Mouse (Mus musculus) embryonic facial prominence, embryonic 13.5 days (tissue): ENCODE measurements around the gene Snx14. TPM values are rescaled to one million over a fixed set of nuclear protein-coding genes. Genes with fewer than 3 reads are reported as not detected.
"Not testable (repeated sequence)": the region's sequence is repeated elsewhere in the genome, so short reads cannot be mapped to it uniquely, and the experiment has no call there.

Experiments
- ATAC-seq: fragments of 200-750 bp; cut with Nextera tagmentation; 2 replicates; pipeline ENCODE4 v1.8.0; 2017; ENCODE audit warnings: low read depth; ENCODE audit not compliant: insufficient number of reproducible peaks, insufficient read depth, low FRiP score, low TSS enrichment
- H3K27ac ChIP-seq: fragments of 300-500 bp; sonication (generic); 2 replicates; pipeline ENCODE4 v1.5.1; 2015; ENCODE audit warnings: moderate library complexity, mild to moderate bottlenecking, inconsistent platforms
- H3K27me3 ChIP-seq: fragments of 300-500 bp; sonication (generic); 2 replicates; pipeline ENCODE4 v1.6.1; 2015; ENCODE audit warnings: mild to moderate bottlenecking, inconsistent platforms
- H3K36me3 ChIP-seq: fragments of 300-500 bp; sonication (generic); 2 replicates; pipeline ENCODE4 v1.6.1; 2015; ENCODE audit warnings: mild to moderate bottlenecking, inconsistent platforms
- H3K4me1 ChIP-seq: fragments of 300-500 bp; sonication (generic); 2 replicates; pipeline ENCODE4 v1.6.1; 2015; ENCODE audit warnings: inconsistent platforms
- H3K4me2 ChIP-seq: fragments of 300-500 bp; sonication (generic); 2 replicates; pipeline ENCODE4 v1.6.1; 2015; ENCODE audit warnings: moderate library complexity, mild to moderate bottlenecking, inconsistent platforms
- H3K4me3 ChIP-seq: fragments of 300-500 bp; sonication (generic); 2 replicates; pipeline ENCODE4 v1.5.1; 2015; ENCODE audit warnings: mild to moderate bottlenecking, inconsistent platforms
- H3K9ac ChIP-seq: fragments of 300-500 bp; sonication (generic); 2 replicates; pipeline ENCODE4 v1.6.1; 2015; ENCODE audit warnings: mild to moderate bottlenecking, inconsistent platforms
- H3K9me3 ChIP-seq: fragments of 300-500 bp; sonication (generic); 2 replicates; pipeline ENCODE4 v1.6.1; 2016; ENCODE audit warnings: inconsistent platforms
- WGBS: fragments of 180-500 bp; shearing (Covaris S2); methylation state at CpG from one replicate; pipeline ENCODE4 v1.1.7; 2015; ENCODE audit warnings: mixed read lengths; 5-methylcytosine and 5-hydroxymethylcytosine counted together
- polyA plus RNA-seq: library from polyadenylated mRNA; unstranded; fragments of >200 nt; fragmentation: Nextera tagmentation; extraction: Ambion mirVana; gene quantifications from 2 replicates; pipeline ENCODE4 v1.2.1, GENCODE M21; 2015

Gene Snx14
- polyA plus RNA-seq = 23.3 and 23.6 TPM in 2 replicates

DNA sequence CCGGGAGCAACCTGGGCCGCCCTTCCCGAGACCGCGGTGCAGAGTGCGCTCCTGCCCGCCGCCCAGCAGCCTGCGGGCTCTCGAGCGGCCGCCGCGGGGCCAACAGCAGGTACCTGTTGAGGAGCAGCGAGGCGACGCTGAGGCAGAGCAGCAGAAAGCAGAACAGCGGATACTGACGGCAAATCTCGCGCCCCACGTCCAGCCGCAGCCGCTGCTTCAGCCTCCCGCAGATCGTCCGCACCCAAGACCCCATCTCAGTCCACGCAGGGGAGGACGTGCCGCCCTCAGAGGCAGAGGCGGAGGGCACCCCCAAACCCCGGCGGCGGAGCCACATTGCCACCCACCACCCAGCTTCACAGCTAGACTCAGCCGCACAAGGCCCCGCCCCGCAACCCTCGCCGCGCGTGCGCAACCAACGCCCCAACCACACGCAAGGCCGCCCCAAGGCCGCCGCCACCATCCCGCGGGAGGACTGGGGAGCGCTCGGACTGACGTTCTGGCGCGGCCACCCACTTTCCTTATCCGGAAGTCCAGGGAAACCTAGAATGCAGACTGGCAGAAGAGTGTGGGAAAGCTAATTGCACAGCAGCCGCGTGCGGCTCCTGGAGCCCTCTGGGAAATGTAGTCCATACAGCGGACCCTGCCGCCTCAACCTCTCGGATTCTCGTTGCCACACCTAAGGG, at the start of gene Snx14:
Gene Snx14, minus strand, starts transcription at position 404 of the 683 bp plus-strand sequence.
- Histone ChIP-seq H3K9me3 (no peaks in the 10 kb centered on the region), H3K4me2 (peak within 1 kb of the TSS; percentile 88), H3K4me1 (peaks cover 7% of the 10 kb centered on the region; the same call in 1 of the 2 replicates), H3K27me3 (no peaks in the 10 kb centered on the region), H3K27ac (peak within 1 kb of the TSS; percentile 87), H3K9ac (peak within 1 kb of the TSS; percentile 85), H3K36me3 (no peaks in the 10 kb centered on the region), H3K4me3 (peak within 1 kb of the TSS; percentile 78)
- WGBS = under 1% methylated on average over 62 of the region's 62 CpGs
- peak; percentile 95 for ATAC-seq

DNA sequence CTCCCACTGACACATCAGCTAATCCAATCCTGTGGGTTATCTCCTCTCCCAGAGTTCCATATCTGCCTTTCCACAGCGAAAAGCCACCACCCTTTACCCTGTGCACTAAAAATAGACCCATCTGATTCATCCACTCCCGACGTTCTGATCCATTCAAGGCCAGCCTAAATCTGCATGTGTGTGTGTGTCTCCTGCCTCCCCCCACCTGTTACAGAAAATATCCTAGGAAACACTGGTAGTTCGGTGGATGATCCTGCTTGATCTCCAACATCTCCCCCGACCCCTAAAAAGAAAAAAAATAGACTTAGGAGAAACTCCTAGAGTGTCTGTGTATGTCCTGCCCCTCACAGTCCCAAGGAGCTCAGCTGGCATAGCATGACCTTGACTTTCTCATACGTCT, 45.8 kb upstream of the Snx14 start:
- H3K4me3 ChIP-seq = no peak overlapping the region
- H3K4me1 ChIP-seq = peaks cover 13% of the 10 kb centered on the region
- no peaks in the 10 kb centered on the region for H3K9me3 ChIP-seq
- H3K4me2 ChIP-seq = no peak overlapping the region
- no peak overlapping the region for H3K27ac ChIP-seq
- WGBS = 60% methylated on average over 6 of the region's 6 CpGs
- no peak for ATAC-seq
- no peak overlapping the region for H3K9ac ChIP-seq
- H3K27me3 ChIP-seq = no peaks in the 10 kb centered on the region
- no peaks in the 10 kb centered on the region for H3K36me3 ChIP-seq

DNA sequence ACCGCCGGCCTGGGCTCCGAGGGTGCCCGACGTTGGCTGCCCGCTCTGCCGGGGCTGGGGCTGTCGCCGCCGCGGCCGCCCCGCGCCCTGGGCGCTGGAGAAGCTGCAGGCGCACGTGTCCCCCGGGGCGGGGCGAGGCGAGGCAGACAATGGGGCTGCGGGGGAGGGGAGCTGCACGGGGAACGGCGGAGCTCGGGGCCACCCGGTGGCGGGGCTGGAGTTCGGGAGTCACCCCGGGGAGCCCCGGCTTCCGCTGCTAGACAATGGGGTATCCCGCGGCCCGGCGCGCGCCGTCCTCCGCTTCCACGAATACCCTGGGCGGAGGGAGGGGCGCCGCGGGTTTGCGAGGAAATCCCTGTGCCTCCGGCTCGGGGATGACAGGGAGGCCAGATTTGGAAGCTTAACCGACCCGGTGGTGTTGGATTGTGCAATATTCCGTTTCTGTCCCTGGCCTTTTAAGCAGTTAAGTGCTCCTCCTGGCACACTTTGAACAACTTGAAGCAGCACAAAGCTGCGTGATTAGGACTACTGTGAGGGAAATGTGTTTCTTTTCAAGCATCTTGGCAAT, 44.2 kb upstream of the Snx14 start:
- ATAC-seq = no peak; the same call in 1 of the 2 replicates
- Histone ChIP-seq H3K9me3 (no peaks in the 10 kb centered on the region), H3K27me3 (no peaks in the 10 kb centered on the region), H3K27ac (peak overlapping the region; percentile 99), H3K4me1 (peaks cover 13% of the 10 kb centered on the region), H3K4me2 (peak overlapping the region; percentile 63), H3K4me3 (peak overlapping the region; percentile 99), H3K9ac (peak overlapping the region; percentile 92), H3K36me3 (0 out of 2 replicates have a peak, but pooled peaks cover 5% of the 10 kb centered on the region)
- 0% methylated on average over 44 of the region's 52 CpGs for WGBS

DNA sequence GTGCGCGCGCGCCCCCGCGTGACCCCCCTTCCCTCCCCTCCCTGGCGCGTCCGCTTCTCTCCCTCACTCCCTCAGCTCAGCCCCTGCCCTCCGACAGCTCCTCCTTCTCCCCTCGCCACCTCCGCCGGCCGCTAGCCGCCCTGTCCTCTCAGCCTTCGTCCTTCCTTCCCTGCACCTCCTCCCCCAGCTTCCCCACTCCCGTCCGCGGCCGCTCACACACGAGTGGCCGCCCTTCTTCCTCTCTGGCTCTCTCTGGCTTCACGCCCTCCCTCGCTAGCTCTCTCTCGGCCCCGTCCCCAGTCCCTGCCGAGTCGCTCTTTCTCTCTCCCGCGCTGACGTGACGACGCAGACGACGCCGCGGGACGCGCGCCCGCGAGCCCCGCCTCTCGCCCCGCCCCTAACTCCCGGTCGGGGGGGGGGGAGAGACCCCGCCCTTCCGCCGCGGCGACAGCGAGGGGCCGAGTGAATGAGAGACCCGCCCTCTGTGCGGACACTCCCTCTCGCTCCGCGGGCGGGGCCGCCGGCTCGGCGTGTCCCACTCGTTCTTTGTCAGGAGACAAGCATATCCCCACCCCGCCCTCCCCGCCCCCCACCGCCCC, 43.6 kb upstream of the Snx14 start, which contains the start of gene Syncrip:
Gene Syncrip, minus strand, starts transcription at position 345 of the 599 bp plus-strand sequence.
- not testable (repeated sequence) for H3K9me3 ChIP-seq, H3K27me3 ChIP-seq
- Histone ChIP-seq H3K27ac (peak within 1 kb of the TSS; percentile 99), H3K4me1 (peaks cover 13% of the 10 kb centered on the region), H3K4me3 (peak within 1 kb of the TSS; percentile 99), H3K4me2 (peak within 1 kb of the TSS; percentile 86), H3K9ac (peak within 1 kb of the TSS; percentile 99), H3K36me3 (peaks cover 10% of the 10 kb centered on the region)
- peak; percentile 97 for ATAC-seq
- WGBS = under 1% methylated on average over 47 of the region's 68 CpGs

DNA sequence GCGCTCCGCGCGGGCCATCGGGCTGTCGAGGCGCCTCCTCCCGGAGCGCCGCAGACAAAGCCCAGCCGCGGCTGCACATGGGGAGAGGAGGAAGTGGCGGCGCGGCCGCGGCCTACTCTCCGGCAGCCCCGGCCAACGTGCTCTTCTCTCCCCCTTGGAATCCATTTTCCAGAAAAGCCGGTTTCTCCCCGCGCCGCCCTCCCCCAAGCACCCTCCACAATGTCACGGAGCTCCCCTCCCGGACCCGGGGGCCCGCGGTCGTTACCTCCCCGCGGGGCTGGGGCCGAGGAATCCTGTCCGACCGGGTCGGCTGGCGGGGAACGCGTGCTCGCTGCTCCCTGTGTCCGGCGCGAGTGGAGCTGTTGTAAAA, 43.0 kb upstream of the Snx14 start:
- ATAC-seq = no peak; the same call in 1 of the 2 replicates
- Histone ChIP-seq H3K9ac (peak overlapping the region; percentile 99), H3K4me1 (peaks cover 13% of the 10 kb centered on the region), H3K9me3 (no peaks in the 10 kb centered on the region), H3K27me3 (no peaks in the 10 kb centered on the region), H3K27ac (peak overlapping the region; percentile 99), H3K36me3 (peaks cover 14% of the 10 kb centered on the region), H3K4me2 (peak overlapping the region; percentile 86), H3K4me3 (peak overlapping the region; percentile 99)
- WGBS = under 1% methylated on average over 40 of the region's 43 CpGs

DNA sequence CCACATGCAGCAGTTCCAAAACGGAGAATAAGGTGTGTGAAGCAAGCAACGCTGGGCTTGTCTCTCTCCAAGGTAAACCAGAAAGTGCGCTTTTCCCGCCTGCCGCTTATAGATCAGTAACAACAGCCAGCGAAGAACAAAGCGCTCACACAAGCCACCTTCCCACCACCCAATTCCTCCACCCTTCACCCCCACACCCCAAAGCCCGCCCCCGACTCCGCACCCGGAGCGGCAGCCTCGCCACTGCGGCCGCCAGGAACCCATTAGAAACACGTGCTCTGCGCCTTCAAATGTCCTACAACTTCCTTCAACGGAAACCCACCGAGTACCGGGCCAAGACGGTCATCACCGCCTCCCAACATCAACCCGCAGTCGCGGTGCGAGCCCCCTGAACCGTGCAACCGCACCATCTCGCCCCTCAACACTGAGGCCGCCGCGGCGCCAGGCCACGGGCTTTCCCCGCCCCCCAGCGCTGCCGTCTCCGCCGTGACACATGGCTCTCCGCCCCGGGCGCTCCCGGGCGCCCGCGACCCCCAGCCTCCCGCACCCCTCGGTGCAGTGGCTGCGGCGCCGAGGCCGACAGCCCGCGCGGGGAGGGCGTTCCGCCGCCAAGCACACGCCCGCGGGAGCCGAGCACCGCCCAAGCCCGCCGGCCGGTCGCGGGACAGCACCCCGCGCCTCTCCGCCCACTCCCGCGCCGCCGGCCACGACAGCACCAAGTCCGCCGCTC, 42.5 kb upstream of the Snx14 start:
- WGBS = under 1% methylated on average over 69 of the region's 78 CpGs
- H3K4me2 ChIP-seq = peak overlapping the region; percentile 86
- no peaks in the 10 kb centered on the region for H3K9me3 ChIP-seq
- H3K4me1 ChIP-seq = peaks cover 13% of the 10 kb centered on the region
- no peak for ATAC-seq
- peaks cover 18% of the 10 kb centered on the region for H3K36me3 ChIP-seq
- H3K9ac ChIP-seq = peak overlapping the region; percentile 99
- H3K4me3 ChIP-seq = peak overlapping the region; percentile 99
- no peaks in the 10 kb centered on the region for H3K27me3 ChIP-seq
- peak overlapping the region; percentile 99 for H3K27ac ChIP-seq

DNA sequence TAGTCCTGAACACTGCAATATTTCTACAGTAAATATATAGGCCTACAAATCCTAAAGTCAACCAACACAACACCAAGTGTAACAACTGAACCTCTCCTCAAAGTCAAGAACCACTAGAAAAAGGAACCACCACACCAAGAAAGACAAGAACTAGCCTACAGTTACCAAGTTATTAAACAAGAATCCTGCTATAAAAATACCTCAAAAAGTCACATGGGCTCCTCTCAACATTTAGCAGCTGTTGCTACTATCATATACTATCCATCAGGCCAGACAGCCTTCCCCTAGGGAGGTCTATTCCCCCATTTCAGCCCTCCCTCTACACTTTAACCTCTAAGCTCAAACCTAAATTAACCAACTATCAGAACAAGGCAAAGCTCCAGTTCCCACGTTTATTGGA, 41.4 kb upstream of the Snx14 start:
- no peak for ATAC-seq
- H3K4me3 ChIP-seq = peak overlapping the region; percentile 99
- peaks cover 27% of the 10 kb centered on the region for H3K36me3 ChIP-seq
- H3K27ac ChIP-seq = no peak overlapping the region
- H3K4me1 ChIP-seq = peaks cover 13% of the 10 kb centered on the region
- peak overlapping the region; percentile 99; the same call in 1 of the 2 replicates for H3K9ac ChIP-seq
- peak overlapping the region; percentile 86 for H3K4me2 ChIP-seq
- 0% methylated on average over 1 of the region's 1 CpGs for WGBS
- H3K27me3 ChIP-seq = no peaks in the 10 kb centered on the region
- no peaks in the 10 kb centered on the region for H3K9me3 ChIP-seq

DNA sequence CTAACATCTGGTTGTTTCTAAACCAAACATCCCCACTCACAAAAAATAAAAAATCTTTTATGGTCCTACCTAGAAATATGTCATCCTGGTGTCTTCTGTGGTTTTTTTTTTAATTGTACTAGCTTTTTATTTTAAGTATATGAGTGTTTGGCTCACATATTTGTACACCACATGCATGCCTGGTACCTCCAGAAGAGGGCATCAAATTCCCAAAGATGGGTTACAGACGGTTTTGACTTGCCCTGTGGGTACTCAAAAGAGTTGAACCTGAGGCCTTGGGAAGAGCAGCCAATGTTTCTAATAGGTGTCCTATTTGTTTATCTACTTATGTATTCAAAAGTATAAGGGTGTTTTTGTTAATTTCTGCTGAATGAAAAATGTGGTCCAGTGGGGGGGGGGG, 37.4 kb upstream of the Snx14 start:
- H3K27me3 ChIP-seq = no peaks in the 10 kb centered on the region
- WGBS = 27% methylated on average over 1 of the region's 1 CpGs
- H3K9me3 ChIP-seq = no peaks in the 10 kb centered on the region
- H3K4me2 ChIP-seq = no peak overlapping the region
- H3K36me3 ChIP-seq = peaks cover 57% of the 10 kb centered on the region
- no peak for ATAC-seq
- H3K4me1 ChIP-seq = peaks cover 6% of the 10 kb centered on the region
- no peak overlapping the region for H3K4me3 ChIP-seq
- no peak overlapping the region for H3K27ac ChIP-seq
- H3K9ac ChIP-seq = no peak overlapping the region

DNA sequence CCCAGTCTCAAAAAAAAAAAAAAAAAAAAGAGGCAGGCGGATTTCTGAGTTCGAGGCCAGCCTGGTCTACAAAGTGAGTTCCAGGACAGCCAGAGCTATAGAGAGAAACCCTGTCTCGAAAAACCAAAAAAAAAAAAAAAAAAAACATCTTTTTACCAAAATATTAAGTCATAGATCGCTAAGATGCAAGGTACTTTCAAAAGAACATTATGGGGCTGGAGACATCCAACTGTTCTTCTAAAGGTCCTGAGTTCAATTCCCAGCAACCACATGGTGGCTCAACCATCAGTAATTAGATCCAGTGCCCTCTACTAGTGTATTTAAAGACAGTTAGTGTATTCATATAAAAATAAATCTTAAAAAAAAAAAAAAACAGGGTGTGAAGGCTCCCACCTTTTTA, 22.3 kb upstream of the Snx14 start:
- H3K27me3 ChIP-seq, H3K9ac ChIP-seq, H3K4me3 ChIP-seq, ATAC-seq, H3K9me3 ChIP-seq, H3K4me1 ChIP-seq, H3K4me2 ChIP-seq, H3K27ac ChIP-seq: not testable (repeated sequence)
- WGBS = 90% methylated on average over 3 of the region's 4 CpGs
- H3K36me3 ChIP-seq = peaks cover 62% of the 10 kb centered on the region

DNA sequence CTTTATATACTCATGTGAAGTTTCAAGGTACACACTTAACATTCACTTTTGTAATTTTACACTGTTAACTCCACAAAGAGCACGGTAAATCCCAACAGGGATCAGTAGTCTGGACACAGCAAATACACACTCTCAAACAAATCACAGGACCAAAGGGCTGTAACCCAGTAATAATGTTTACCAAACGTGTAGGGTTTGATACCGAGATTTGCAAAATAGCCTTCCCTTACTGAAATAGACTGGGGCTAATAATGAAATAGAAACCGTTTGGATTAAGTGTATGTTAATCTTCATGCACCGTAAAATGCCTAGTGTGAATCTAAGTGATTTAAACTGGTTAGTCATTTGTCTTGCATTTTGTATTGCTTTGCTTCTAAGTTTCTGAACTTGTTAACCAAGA, 1.2 kb upstream of the Snx14 start:
- H3K4me2 ChIP-seq = peak overlapping the region; percentile 88

DNA sequence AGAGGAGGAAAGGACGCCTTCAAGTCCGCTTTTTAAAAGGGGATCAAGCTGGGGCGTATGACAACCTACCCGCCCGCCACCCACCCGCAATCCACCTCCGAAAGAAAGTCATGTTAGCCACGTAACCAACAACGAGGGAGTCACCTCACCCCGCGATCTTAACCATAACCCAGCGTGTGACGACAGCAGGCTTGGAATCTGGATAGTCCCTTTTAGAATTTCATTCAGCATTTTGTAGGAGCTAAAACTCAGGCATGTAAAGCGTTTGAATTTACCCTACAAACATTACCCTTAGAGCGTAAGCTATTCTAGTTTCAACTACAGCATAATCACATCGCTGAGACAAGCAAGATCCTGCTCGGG, 461 bp upstream of the Snx14 start:
- peak overlapping the region; percentile 88 for H3K4me2 ChIP-seq
- H3K4me1 ChIP-seq = peaks cover 7% of the 10 kb centered on the region; the same call in 1 of the 2 replicates
- under 1% methylated on average over 17 of the region's 17 CpGs for WGBS
- no peaks in the 10 kb centered on the region for H3K9me3 ChIP-seq
- H3K27me3 ChIP-seq = no peaks in the 10 kb centered on the region
- peak overlapping the region; percentile 85 for H3K9ac ChIP-seq
- H3K4me3 ChIP-seq = peak overlapping the region; percentile 78
- H3K27ac ChIP-seq = peak overlapping the region; percentile 87
- ATAC-seq = no peak; the same call in 1 of the 2 replicates
- no peaks in the 10 kb centered on the region for H3K36me3 ChIP-seq

More for the DNA sequence above, 1.2 kb upstream of the Snx14 start:
- WGBS = 25% methylated on average over 5 of the region's 5 CpGs
- H3K9me3 ChIP-seq = no peaks in the 10 kb centered on the region
- no peak overlapping the region for H3K27ac ChIP-seq
- no peak overlapping the region for H3K9ac ChIP-seq
- H3K4me3 ChIP-seq = no peak overlapping the region
- peaks cover 7% of the 10 kb centered on the region; the same call in 1 of the 2 replicates for H3K4me1 ChIP-seq
- peaks cover 5% of the 10 kb centered on the region; the same call in 1 of the 2 replicates for H3K36me3 ChIP-seq
- no peaks in the 10 kb centered on the region for H3K27me3 ChIP-seq
- ATAC-seq = no peak
